Mouse (Mus musculus): Measurements from ENCODE around the gene Atxn3.
A peak's percentile ranks its signal among the peaks of the same experiment; 100 is the strongest.

DNA sequence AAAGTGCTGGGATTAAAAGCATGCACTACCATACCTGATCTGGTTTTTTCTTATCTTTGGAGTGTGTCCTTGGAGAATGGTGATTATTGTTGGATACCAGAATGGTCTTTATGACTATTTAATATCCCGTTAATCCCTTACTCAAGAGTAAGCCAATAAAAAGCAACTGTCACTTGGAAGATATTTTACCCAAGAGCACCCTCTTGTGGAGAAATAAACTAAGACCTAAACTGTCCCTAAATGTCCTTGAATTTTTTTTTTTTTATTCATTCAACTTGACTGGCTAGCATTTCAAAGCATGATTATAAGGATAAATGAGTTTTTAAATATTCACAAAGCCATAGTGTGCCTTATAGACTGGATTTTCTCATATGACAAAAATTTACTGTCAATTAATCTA, 82.9 kb downstream of the Atxn3 start:
- TF ChIP-seq CHD2 (IDR thresholded peaks at IDR 0.05; ENCODE audit: low read depth, low read length) (no peak), ZNF384 (IDR thresholded peaks at IDR 0.05; ENCODE audit: low read depth, low read length) (peak; percentile 92), MAFK (IDR thresholded peaks at IDR 0.05; ENCODE audit: insufficient read depth, low read depth, low read length) (no peak), ZC3H11A (IDR thresholded peaks at IDR 0.05; ENCODE audit: borderline replicate concordance, low read depth, low read length) (no peak), HCFC1 (IDR thresholded peaks at IDR 0.05; ENCODE audit: borderline replicate concordance, insufficient read depth, low read length) (no peak)
